Mouse (Mus musculus) G1E (cell line): ENCODE data around the gene Hand1. TPM values are rescaled to one million over a fixed set of nuclear protein-coding genes. Genes with fewer than 3 reads are reported as not detected.

Source experiments
- ATAC-seq: 2 replicates; pipeline ENCODE4 v1.8.0; 2016; ENCODE audit warnings: mild to moderate bottlenecking; ENCODE audit not compliant: insufficient number of reproducible peaks, poor library complexity, low FRiP score, severe bottlenecking; ENCODE audit errors: extremely low read depth
- DNase-seq: peaks from one replicate; pipeline ENCODE4 v3.0.0; 2012; ENCODE audit warnings: low spot score
- H3K27me3 ChIP-seq: 2 replicates; pipeline ENCODE4 v1.6.1; 2012; ENCODE audit warnings: mild to moderate bottlenecking, low read length, inconsistent platforms; ENCODE audit not compliant: insufficient read depth
- H3K36me3 ChIP-seq: replicated peaks from 2 replicates; pipeline ENCODE3; 2012; ENCODE audit warnings: mild to moderate bottlenecking, inconsistent platforms
- H3K4me1 ChIP-seq: 2 replicates; pipeline ENCODE4 v1.6.1; 2012; ENCODE audit warnings: low read depth, low read length, inconsistent platforms, mixed read lengths; ENCODE audit not compliant: insufficient read depth
- H3K4me3 ChIP-seq: 2 replicates; pipeline ENCODE4 v1.5.1; 2012; ENCODE audit warnings: low read depth, mild to moderate bottlenecking, inconsistent platforms, low read length, moderate library complexity, mixed read lengths
- H3K9me3 ChIP-seq: replicated peaks from 2 replicates; pipeline ENCODE4 v1.6.1; 2012; ENCODE audit warnings: inconsistent platforms
- CTCF ChIP-seq: IDR thresholded peaks from 2 replicates; pipeline ENCODE4 v1.5.1; 2012; ENCODE audit warnings: low read depth, low read length, inconsistent platforms, mixed read lengths
- GATA1 ChIP-seq: IDR thresholded peaks from 2 replicates; pipeline ENCODE4 v1.6.1; 2012; ENCODE audit warnings: borderline replicate concordance, low read length, inconsistent platforms, mixed read lengths
- GATA2 ChIP-seq: IDR thresholded peaks from 2 replicates; pipeline ENCODE4 v1.6.1; 2012; ENCODE audit warnings: low read depth, low read length, inconsistent platforms, borderline replicate concordance
- POLR2AphosphoS5 ChIP-seq: IDR thresholded peaks from 2 replicates; pipeline ENCODE4 v1.6.1; 2012; ENCODE audit warnings: low read depth, low read length, inconsistent platforms; ENCODE audit not compliant: insufficient replicate concordance
- TAL1 ChIP-seq: conservative IDR thresholded peaks from 2 replicates; pipeline ENCODE4 v1.6.1; 2012; ENCODE audit warnings: low read depth, low read length, inconsistent platforms, mixed read lengths
- polyA plus RNA-seq: library from polyadenylated mRNA; stranded (reverse); fragments of >175 nt; gene quantifications from 2 replicates; pipeline ENCODE4 v1.2.3, GENCODE M21; 2012
- total RNA-seq, 2 experiments: library from RNA; stranded (forward) in 1 of 2; stranded (reverse) in 1 of 2; fragments of 200-1000 nt in 1 of 2; fragments of >200 nt in 1 of 2; fragmentation: Nextera tagmentation in 1 of 2; gene quantifications; 2 replicates each; pipeline ENCODE4 v1.2.3; 2014 to 2017

Gene Hand1
- total and polyA plus RNA-seq, 3 experiments, result not detected

DNA sequence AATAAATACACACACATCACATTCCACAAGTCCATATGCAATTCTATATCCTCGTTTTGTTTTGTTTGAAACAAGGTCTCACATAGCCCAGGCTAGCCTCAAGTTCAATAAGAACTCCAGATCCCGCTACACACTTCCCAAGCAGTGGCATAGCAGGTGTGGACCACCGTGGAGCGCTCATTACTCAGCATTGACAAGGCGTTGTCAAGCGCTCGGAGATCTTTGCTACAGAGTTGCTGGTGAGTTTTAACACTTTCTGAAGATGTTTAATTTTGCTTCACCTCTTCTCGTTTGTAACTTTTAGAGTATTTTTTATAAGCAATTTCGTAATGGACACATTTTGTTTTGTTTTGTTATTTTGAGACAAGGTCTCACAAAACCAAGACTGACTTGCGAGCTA, 33.2 kb downstream of the Hand1 start:
- ATAC-seq (no peak), DNase-seq (no peak)
- Histone ChIP-seq H3K4me1 (peaks cover 38% of the 10 kb centered on the region), H3K4me3 (no peak overlapping the region), H3K27me3 (no peaks in the 10 kb centered on the region), H3K36me3 (peaks cover 10% of the 10 kb centered on the region), H3K9me3 (no peaks in the 10 kb centered on the region)
- TF ChIP-seq CTCF (no peak), TAL1 (no peak), GATA1 (no peak), POLR2AphosphoS5 (no peak), GATA2 (no peak)

GRCm38 (mm10) chr11:57797828-57798227, 34.8 kb downstream of the Hand1 start:
- DNase-seq (no peak), ATAC-seq (no peak)
- H3K4me3 ChIP-seq, result no peak overlapping the region
- no peaks in the 10 kb centered on the region for H3K27me3 ChIP-seq
- no peaks in the 10 kb centered on the region for H3K9me3 ChIP-seq
- peaks cover 4% of the 10 kb centered on the region for H3K36me3 ChIP-seq
- H3K4me1 ChIP-seq, result peaks cover 24% of the 10 kb centered on the region
- TF ChIP-seq POLR2AphosphoS5 (no peak), TAL1 (no peak), GATA2 (no peak), GATA1 (no peak), CTCF (no peak)

DNA sequence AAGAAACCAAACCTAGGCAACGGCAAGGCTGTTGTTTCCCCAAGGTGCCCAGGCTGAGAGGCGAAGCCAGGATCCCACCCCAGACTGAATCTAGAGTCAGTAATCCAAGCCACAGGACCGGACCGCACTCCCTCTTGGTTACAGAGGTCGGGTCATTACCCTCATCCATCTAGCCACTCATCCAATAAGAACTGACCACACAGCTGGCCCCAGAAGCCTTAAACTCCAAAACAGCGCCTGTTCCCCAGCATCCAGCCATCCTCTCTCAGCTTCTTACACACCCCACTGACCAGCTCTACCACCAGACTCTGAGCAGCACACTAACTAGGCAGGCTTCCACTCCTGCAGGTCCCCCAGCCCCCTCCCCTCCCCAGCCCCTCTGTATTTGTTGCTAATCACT, 37.5 kb downstream of the Hand1 start:
- Histone ChIP-seq H3K4me1 (peaks cover 15% of the 10 kb centered on the region; the same call in 1 of the 2 replicates), H3K27me3 (no peaks in the 10 kb centered on the region), H3K36me3 (peaks cover 4% of the 10 kb centered on the region), H3K4me3 (no peak overlapping the region), H3K9me3 (no peaks in the 10 kb centered on the region)
- DNase-seq, result no peak
- no peak for ATAC-seq
- TF ChIP-seq GATA1 (no peak), GATA2 (no peak), CTCF (no peak), POLR2AphosphoS5 (no peak), TAL1 (no peak)

DNA sequence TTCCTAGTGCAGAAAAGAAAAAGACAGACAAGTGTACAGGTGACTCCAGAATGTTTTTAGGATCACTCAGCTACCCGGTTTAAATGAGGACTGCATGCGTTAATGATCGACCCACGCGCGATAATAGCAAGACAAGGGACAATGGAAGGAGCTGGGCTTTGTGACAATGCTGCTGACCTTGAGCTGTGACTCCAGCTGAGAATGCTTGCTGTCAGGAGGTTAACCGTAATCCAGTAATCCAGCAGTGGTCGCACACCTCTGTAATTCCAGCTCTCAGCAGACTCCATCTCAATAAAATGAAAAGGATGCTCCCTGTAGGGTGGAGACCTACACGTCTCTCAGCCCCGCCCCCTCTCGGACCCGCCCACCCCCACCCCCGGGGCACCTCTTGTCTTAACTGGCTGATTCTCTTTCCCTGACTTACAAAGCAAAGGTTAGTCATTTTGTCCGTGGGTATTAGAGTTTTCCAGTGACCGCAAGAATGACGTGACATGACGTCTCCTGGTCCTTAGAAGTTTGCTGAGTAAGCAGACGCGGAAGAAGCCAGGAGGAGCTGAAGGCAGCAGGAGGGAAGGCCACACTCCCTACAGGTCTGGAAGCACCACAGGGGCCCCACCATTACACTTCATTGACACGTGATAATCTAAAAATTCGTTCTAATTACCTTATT, 41.6 kb downstream of the Hand1 start:
- TF ChIP-seq POLR2AphosphoS5 (no peak), GATA2 (no peak), TAL1 (no peak), GATA1 (no peak), CTCF (no peak)
- Histone ChIP-seq H3K4me1 (peaks cover 10% of the 10 kb centered on the region; the same call in 1 of the 2 replicates), H3K36me3 (peaks cover 19% of the 10 kb centered on the region), H3K27me3 (no peaks in the 10 kb centered on the region), H3K9me3 (no peaks in the 10 kb centered on the region), H3K4me3 (no peak overlapping the region; the same call in 1 of the 2 replicates)
- peak; percentile 60; the same call in 1 of the 2 replicates for ATAC-seq
- peak; percentile 51 for DNase-seq

DNA sequence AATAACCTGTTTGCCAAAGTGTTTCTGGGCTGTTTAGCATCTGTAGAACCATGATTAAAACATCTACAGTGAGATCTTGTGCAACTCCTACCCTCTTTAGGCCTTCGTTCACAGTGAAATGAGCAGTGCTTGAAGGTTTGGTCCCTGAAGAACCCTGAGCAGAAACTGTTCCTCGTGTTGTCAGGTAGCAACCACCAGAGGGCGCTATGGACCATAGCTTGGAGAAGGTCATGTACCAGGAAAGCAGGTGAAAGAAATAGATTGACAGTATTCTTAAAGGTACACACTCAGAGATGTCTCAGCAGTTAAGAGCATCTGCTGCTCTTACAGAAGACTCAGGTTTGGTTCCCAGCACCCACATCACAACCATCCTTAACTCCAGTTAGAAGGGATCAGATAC, 44.7 kb downstream of the Hand1 start:
- DNase-seq (peak; percentile 50), ATAC-seq (no peak; the same call in 1 of the 2 replicates)
- H3K4me1 ChIP-seq, result peaks cover 10% of the 10 kb centered on the region; the same call in 1 of the 2 replicates
- H3K36me3 ChIP-seq, result peaks cover 49% of the 10 kb centered on the region
- H3K9me3 ChIP-seq, result no peaks in the 10 kb centered on the region
- H3K27me3 ChIP-seq, result no peaks in the 10 kb centered on the region
- no peak overlapping the region for H3K4me3 ChIP-seq
- TF ChIP-seq GATA1 (no peak), POLR2AphosphoS5 (no peak), GATA2 (no peak), CTCF (peak; percentile 36), TAL1 (no peak)

- no peaks in the 10 kb centered on the region for H3K9me3 ChIP-seq
- TF ChIP-seq POLR2AphosphoS5, result no peak
- no peak for TF ChIP-seq GATA1
- no peak for TF ChIP-seq CTCF
- no peak for TF ChIP-seq TAL1
- TF ChIP-seq GATA2, result no peak
- peaks cover 8% of the 10 kb centered on the region; the same call in 1 of the 2 replicates for H3K4me1 ChIP-seq
- DNase-seq, result no peak
- H3K4me3 ChIP-seq, result no peak overlapping the region
- H3K27me3 ChIP-seq, result no peaks in the 10 kb centered on the region
- no peak for ATAC-seq
- peaks cover 59% of the 10 kb centered on the region for H3K36me3 ChIP-seq
These were observed 45.8 kb downstream of the Hand1 start for GRCm38 (mm10) chr11:57786616-57787418.
